Mouse (Mus musculus): ENCODE results near the gene Gadd45a. TPM values are rescaled to one million over a fixed set of nuclear protein-coding genes. Genes with fewer than 3 reads are reported as not detected.

Gene Gadd45a
- polyA plus RNA-seq, 1 experiment from 2014 or later = 68.1 TPM

DNA sequence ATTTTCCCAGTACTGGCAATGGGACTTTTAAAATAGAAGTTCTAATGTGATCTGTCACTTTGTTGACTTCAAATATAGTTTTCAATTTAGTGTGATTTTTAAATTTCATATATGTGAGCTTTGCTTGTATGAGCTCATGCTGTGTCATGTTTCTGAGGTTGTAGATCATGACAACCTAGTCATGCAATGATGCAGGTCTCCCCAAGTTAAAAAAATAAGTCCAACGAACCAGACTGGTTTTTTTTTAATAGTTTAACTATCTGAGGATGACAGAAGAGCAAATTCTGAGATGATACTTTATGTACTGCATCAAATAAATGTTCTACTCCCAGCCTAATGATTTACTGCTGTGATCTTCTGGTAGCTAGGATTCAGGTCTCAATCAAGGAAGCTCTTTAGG lies 12.8 kb upstream of the Gadd45a start:
- H3K4me2 ChIP-seq (replicated peaks; ENCODE audit: low read depth) = no peak overlapping the region
- H3K4me1 ChIP-seq (replicated peaks; ENCODE audit: control insufficient read depth, insufficient read depth, low read length) = no peaks in the 10 kb centered on the region
- H3K9ac ChIP-seq (ENCODE audit: low read depth, low read length) = no peak overlapping the region
- H3K4me3 ChIP-seq (ENCODE audit: low read depth, low read length) = no peak overlapping the region
- H3K9me3 ChIP-seq (ENCODE audit: control insufficient read depth) = no peaks in the 10 kb centered on the region
- no peaks in the 10 kb centered on the region for H3K36me3 ChIP-seq (ENCODE audit: control insufficient read depth, insufficient read depth)
- TF ChIP-seq CTCF (IDR thresholded peaks at IDR 0.05; ENCODE audit: low read depth) = no peak
- no peak for ATAC-seq
- H3K27ac ChIP-seq (ENCODE audit: low read depth, low read length) = no peak overlapping the region
- no peaks in the 10 kb centered on the region for H3K27me3 ChIP-seq (replicated peaks; ENCODE audit: control insufficient read depth, insufficient read depth, low read length)
- WGBS = 55% methylated on average over 1 of the region's 1 CpGs

DNA sequence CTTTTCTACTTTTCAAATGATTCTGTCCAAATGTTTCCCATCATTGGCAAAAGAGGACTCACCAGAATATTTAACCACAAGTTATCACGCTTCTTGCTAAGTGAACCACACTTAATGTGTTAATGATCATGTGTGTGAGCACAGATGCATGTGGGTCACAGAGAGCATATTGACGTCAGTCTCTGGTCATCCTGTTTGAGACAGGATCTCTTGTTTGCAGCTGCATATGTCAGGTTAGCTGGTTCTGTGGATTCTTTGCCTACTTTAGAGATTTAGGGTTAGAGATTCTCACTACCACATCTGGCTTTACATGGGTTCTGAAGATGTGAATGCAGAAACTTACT lies 12.4 kb upstream of the Gadd45a start:
- H3K27ac ChIP-seq (ENCODE audit: low read depth, low read length) = no peak overlapping the region
- no peak overlapping the region for H3K4me2 ChIP-seq (replicated peaks; ENCODE audit: low read depth)
- no peaks in the 10 kb centered on the region for H3K9me3 ChIP-seq (ENCODE audit: control insufficient read depth)
- H3K9ac ChIP-seq (ENCODE audit: low read depth, low read length) = no peak overlapping the region
- 65% methylated on average over 2 of the region's 2 CpGs for WGBS
- no peak for ATAC-seq
- TF ChIP-seq CTCF (IDR thresholded peaks at IDR 0.05; ENCODE audit: low read depth) = no peak
- no peaks in the 10 kb centered on the region for H3K4me1 ChIP-seq (replicated peaks; ENCODE audit: control insufficient read depth, insufficient read depth, low read length)
- H3K36me3 ChIP-seq (ENCODE audit: control insufficient read depth, insufficient read depth) = no peaks in the 10 kb centered on the region
- no peaks in the 10 kb centered on the region for H3K27me3 ChIP-seq (replicated peaks; ENCODE audit: control insufficient read depth, insufficient read depth, low read length)
- H3K4me3 ChIP-seq (ENCODE audit: low read depth, low read length) = no peak overlapping the region

DNA sequence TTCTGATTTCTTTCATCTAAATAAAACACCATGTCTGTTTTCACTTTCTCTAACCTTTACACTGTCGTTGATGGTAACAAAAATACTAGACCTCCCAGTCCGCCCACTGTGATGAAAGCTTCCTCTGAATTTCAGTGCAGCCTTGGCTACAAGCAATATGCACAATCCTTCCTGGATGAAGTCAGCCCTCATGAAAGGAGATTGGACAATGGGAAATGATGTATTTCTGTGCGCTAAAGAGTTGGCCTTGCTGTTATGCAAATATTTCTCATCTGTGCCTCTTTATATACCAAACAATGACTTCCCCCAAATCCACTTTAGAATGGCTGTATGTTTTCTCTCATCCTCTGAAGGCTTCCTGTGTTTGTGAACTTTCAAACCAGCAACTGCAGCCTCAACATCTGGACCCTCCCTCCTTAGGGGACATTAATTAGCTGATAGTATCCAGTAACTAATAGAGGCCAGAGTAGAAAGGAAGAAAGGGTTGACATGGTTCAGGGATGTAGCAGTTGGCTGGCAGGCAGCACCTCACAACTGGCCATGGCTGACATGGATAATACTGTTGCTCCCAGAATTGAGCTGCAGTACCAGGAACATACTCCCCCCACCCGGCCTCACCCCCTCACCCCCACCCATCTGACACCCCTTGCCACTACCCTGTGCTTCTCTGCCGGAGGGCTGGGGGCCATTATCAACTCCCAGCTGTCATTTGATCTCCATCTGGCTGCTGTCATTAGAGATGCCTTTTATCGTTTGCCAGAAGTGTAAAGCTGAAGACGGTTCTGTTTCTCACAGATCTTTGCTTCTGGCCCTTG lies 11.8 kb upstream of the Gadd45a start:
- H3K9me3 ChIP-seq (ENCODE audit: control insufficient read depth) = no peaks in the 10 kb centered on the region
- no peak overlapping the region for H3K9ac ChIP-seq (ENCODE audit: low read depth, low read length)
- no peaks in the 10 kb centered on the region for H3K4me1 ChIP-seq (replicated peaks; ENCODE audit: control insufficient read depth, insufficient read depth, low read length)
- ATAC-seq = no peak
- no peak for TF ChIP-seq CTCF (IDR thresholded peaks at IDR 0.05; ENCODE audit: low read depth)
- H3K36me3 ChIP-seq (ENCODE audit: control insufficient read depth, insufficient read depth) = no peaks in the 10 kb centered on the region
- no peak overlapping the region for H3K27ac ChIP-seq (ENCODE audit: low read depth, low read length)
- H3K27me3 ChIP-seq (replicated peaks; ENCODE audit: control insufficient read depth, insufficient read depth, low read length) = no peaks in the 10 kb centered on the region
- no peak overlapping the region for H3K4me2 ChIP-seq (replicated peaks; ENCODE audit: low read depth)
- H3K4me3 ChIP-seq (ENCODE audit: low read depth, low read length) = no peak overlapping the region
- WGBS = 44% methylated on average over 7 of the region's 7 CpGs

DNA sequence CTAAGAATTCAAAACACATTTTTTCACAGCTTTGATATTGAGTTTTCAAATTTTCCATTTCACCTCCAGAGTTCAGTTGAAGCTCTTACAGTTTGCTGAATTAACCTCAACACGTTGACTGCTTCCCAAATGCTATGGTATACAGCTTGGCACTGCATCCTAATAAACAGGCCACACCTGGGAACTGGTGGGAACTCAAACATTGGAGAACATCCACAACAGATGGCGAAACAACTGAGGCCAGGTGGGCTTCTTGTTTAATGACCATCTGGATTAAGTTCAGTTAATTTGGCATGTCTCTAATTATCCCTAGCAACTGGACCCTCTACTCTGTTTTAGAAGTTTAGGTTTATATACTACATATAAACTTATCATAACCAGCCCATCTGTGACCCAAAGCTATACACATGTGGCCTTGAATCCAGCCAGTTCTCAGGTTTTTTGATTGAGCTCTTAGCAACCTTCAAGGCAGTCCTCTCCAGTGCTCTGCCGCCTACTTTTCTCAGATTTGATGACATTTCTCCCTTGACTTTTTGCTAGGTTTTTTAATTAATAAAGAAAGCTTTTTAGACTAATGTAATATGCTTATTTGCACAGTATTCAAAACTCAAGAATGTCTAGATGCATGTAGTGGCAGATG lies 10.9 kb upstream of the Gadd45a start:
- no peak for ATAC-seq
- TF ChIP-seq CTCF (IDR thresholded peaks at IDR 0.05; ENCODE audit: low read depth) = no peak

DNA sequence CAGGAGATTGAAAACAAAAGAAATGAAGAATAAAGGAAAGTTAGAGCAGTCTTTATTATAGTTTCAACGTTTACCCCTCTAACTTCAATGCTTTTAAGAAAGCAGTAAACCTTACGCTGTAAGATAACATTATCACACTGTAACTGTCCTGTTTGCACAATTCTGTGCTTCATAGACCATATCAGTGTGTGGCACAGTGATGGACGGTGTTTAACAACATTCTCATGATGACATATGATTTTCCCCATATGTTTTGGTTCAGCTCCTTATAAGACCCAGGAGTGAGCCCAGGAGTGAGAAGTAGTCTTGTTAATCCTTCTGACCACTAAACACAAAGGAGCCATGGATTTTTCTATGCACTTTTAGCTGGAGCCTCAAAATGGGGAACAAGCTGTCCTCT lies 9.7 kb upstream of the Gadd45a start:
- no peak overlapping the region for H3K9ac ChIP-seq (ENCODE audit: low read depth, low read length)
- 43% methylated on average over 3 of the region's 3 CpGs for WGBS

More for the DNA sequence above, 10.9 kb upstream of the Gadd45a start:
- H3K9ac ChIP-seq (ENCODE audit: low read depth, low read length) = no peak overlapping the region
- no peaks in the 10 kb centered on the region for H3K36me3 ChIP-seq (ENCODE audit: control insufficient read depth, insufficient read depth)
- H3K4me1 ChIP-seq (replicated peaks; ENCODE audit: control insufficient read depth, insufficient read depth, low read length) = no peaks in the 10 kb centered on the region
- H3K4me3 ChIP-seq (ENCODE audit: low read depth, low read length) = no peak overlapping the region
- no peaks in the 10 kb centered on the region for H3K9me3 ChIP-seq (ENCODE audit: control insufficient read depth)
- no peak overlapping the region for H3K27ac ChIP-seq (ENCODE audit: low read depth, low read length)
- 78% methylated on average over 3 of the region's 3 CpGs for WGBS
- H3K4me2 ChIP-seq (replicated peaks; ENCODE audit: low read depth) = no peak overlapping the region
- no peaks in the 10 kb centered on the region for H3K27me3 ChIP-seq (replicated peaks; ENCODE audit: control insufficient read depth, insufficient read depth, low read length)

DNA sequence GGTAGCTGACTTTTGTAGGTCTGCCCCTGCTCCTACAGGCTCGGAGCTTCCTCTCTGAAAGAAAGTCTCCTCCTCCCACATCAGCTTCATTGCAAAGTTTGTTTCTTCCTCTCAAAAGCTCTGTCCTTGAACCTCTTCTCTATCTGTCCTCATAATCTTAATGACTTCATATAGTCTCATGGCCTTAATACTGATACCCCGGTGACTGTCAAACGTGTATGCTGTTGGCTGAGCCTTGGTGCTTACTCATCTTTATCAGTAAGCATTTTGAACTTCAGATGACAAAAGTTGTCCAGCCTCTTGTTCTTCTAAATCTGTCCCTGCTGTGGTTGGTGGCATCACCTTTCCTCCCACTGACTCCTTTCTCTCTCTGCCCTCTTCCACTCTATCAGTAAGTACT lies 8.2 kb upstream of the Gadd45a start:
- Histone ChIP-seq H3K9ac (ENCODE audit: low read depth, low read length) (no peak overlapping the region), H3K4me3 (ENCODE audit: low read depth, low read length) (no peak overlapping the region), H3K27me3 (replicated peaks; ENCODE audit: control insufficient read depth, insufficient read depth, low read length) (no peaks in the 10 kb centered on the region), H3K4me2 (replicated peaks; ENCODE audit: low read depth) (no peak overlapping the region), H3K4me1 (replicated peaks; ENCODE audit: control insufficient read depth, insufficient read depth, low read length) (no peaks in the 10 kb centered on the region), H3K27ac (ENCODE audit: low read depth, low read length) (no peak overlapping the region), H3K36me3 (ENCODE audit: control insufficient read depth, insufficient read depth) (no peaks in the 10 kb centered on the region), H3K9me3 (ENCODE audit: control insufficient read depth) (no peaks in the 10 kb centered on the region)
- TF ChIP-seq CTCF (IDR thresholded peaks at IDR 0.05; ENCODE audit: low read depth) = no peak
- ATAC-seq = no peak
- 50% methylated on average over 3 of the region's 3 CpGs for WGBS

More for the DNA sequence above, 9.7 kb upstream of the Gadd45a start:
- H3K4me1 ChIP-seq (replicated peaks; ENCODE audit: control insufficient read depth, insufficient read depth, low read length) = no peaks in the 10 kb centered on the region
- H3K27me3 ChIP-seq (replicated peaks; ENCODE audit: control insufficient read depth, insufficient read depth, low read length) = no peaks in the 10 kb centered on the region
- no peak overlapping the region for H3K4me3 ChIP-seq (ENCODE audit: low read depth, low read length)
- no peak for TF ChIP-seq CTCF (IDR thresholded peaks at IDR 0.05; ENCODE audit: low read depth)
- H3K27ac ChIP-seq (ENCODE audit: low read depth, low read length) = no peak overlapping the region
- no peak overlapping the region for H3K4me2 ChIP-seq (replicated peaks; ENCODE audit: low read depth)
- H3K36me3 ChIP-seq (ENCODE audit: control insufficient read depth, insufficient read depth) = no peaks in the 10 kb centered on the region
- no peak for ATAC-seq
- H3K9me3 ChIP-seq (ENCODE audit: control insufficient read depth) = no peaks in the 10 kb centered on the region
